Mouse (Mus musculus): ENCODE measurements around the gene Tmem273. TPM values are rescaled to one million over a fixed set of nuclear protein-coding genes. Genes with fewer than 3 reads are reported as not detected.

Gene Tmem273
- polyA plus RNA-seq, 1 experiment, result 0.54 TPM

- DNase-seq, result no peak
- 62% methylated on average over 6 of the region's 6 CpGs for WGBS
- TF ChIP-seq CTCF (IDR thresholded peaks at IDR 0.05; ENCODE audit: borderline replicate concordance, insufficient read depth, low read depth, low read length) (no peak), POLR2A (IDR thresholded peaks at IDR 0.05; ENCODE audit: borderline replicate concordance, insufficient read depth, low read length) (no peak)
- Histone ChIP-seq H3K27ac (ENCODE audit: insufficient read depth, low read length) (no peak overlapping the region), H3K4me1 (ENCODE audit: control insufficient read depth, insufficient read depth, low read length) (peaks cover 3% of the 10 kb centered on the region; the same call in 1 of the 2 replicates), H3K4me3 (replicated peaks; ENCODE audit: insufficient read depth, low read depth, low read length) (no peak overlapping the region), H3K27me3 (ENCODE audit: control insufficient read depth, insufficient read depth, low read length) (no peaks in the 10 kb centered on the region)
Observed at GRCm38 (mm10) chr14:32812429-32812828, 26.7 kb downstream of the Tmem273 start.

- Histone ChIP-seq H3K4me1 (ENCODE audit: control insufficient read depth, insufficient read depth, low read length) (peaks cover 3% of the 10 kb centered on the region; the same call in 1 of the 2 replicates), H3K4me3 (replicated peaks; ENCODE audit: insufficient read depth, low read depth, low read length) (no peak overlapping the region), H3K27me3 (ENCODE audit: control insufficient read depth, insufficient read depth, low read length) (no peaks in the 10 kb centered on the region), H3K27ac (ENCODE audit: insufficient read depth, low read length) (no peak overlapping the region)
- TF ChIP-seq POLR2A (IDR thresholded peaks at IDR 0.05; ENCODE audit: borderline replicate concordance, insufficient read depth, low read length) (no peak), CTCF (IDR thresholded peaks at IDR 0.05; ENCODE audit: borderline replicate concordance, insufficient read depth, low read depth, low read length) (no peak)
- DNase-seq, result no peak
- WGBS, result 17% methylated on average over 4 of the region's 4 CpGs
Observed at GRCm38 (mm10) chr14:32814961-32815360, 29.2 kb downstream of the Tmem273 start.

- DNase-seq, result no peak
- no peak for TF ChIP-seq POLR2A (IDR thresholded peaks at IDR 0.05; ENCODE audit: borderline replicate concordance, insufficient read depth, low read length)
- TF ChIP-seq CTCF (IDR thresholded peaks at IDR 0.05; ENCODE audit: borderline replicate concordance, insufficient read depth, low read depth, low read length), result no peak
- Histone ChIP-seq H3K27me3 (ENCODE audit: control insufficient read depth, insufficient read depth, low read length) (no peaks in the 10 kb centered on the region), H3K4me1 (ENCODE audit: control insufficient read depth, insufficient read depth, low read length) (peaks cover 3% of the 10 kb centered on the region; the same call in 1 of the 2 replicates), H3K4me3 (replicated peaks; ENCODE audit: insufficient read depth, low read depth, low read length) (no peak overlapping the region), H3K27ac (ENCODE audit: insufficient read depth, low read length) (no peak overlapping the region)
- 64% methylated on average over 4 of the region's 4 CpGs for WGBS
Observed at GRCm38 (mm10) chr14:32816533-32816932, 30.8 kb downstream of the Tmem273 start.

GRCm38 (mm10) chr14:32817258-32817657, 31.5 kb downstream of the Tmem273 start:
- H3K4me1 ChIP-seq (ENCODE audit: control insufficient read depth, insufficient read depth, low read length), result peaks cover 3% of the 10 kb centered on the region; the same call in 1 of the 2 replicates
- no peaks in the 10 kb centered on the region for H3K27me3 ChIP-seq (ENCODE audit: control insufficient read depth, insufficient read depth, low read length)
- H3K4me3 ChIP-seq (replicated peaks; ENCODE audit: insufficient read depth, low read depth, low read length), result no peak overlapping the region
- WGBS, result 47% methylated on average over 7 of the region's 7 CpGs
- TF ChIP-seq CTCF (IDR thresholded peaks at IDR 0.05; ENCODE audit: borderline replicate concordance, insufficient read depth, low read depth, low read length), result no peak
- no peak for TF ChIP-seq POLR2A (IDR thresholded peaks at IDR 0.05; ENCODE audit: borderline replicate concordance, insufficient read depth, low read length)
- H3K27ac ChIP-seq (ENCODE audit: insufficient read depth, low read length), result no peak overlapping the region
- no peak for DNase-seq

- DNase-seq, result no peak
- 81% methylated on average over 1 of the region's 1 CpGs for WGBS
- Histone ChIP-seq H3K4me3 (replicated peaks; ENCODE audit: insufficient read depth, low read depth, low read length) (no peak overlapping the region), H3K27me3 (ENCODE audit: control insufficient read depth, insufficient read depth, low read length) (no peaks in the 10 kb centered on the region; the same call in 1 of the 2 replicates), H3K4me1 (ENCODE audit: control insufficient read depth, insufficient read depth, low read length) (peaks cover 3% of the 10 kb centered on the region; the same call in 1 of the 2 replicates), H3K27ac (ENCODE audit: insufficient read depth, low read length) (no peak overlapping the region)
- no peak for TF ChIP-seq POLR2A (IDR thresholded peaks at IDR 0.05; ENCODE audit: borderline replicate concordance, insufficient read depth, low read length)
- no peak for TF ChIP-seq CTCF (IDR thresholded peaks at IDR 0.05; ENCODE audit: borderline replicate concordance, insufficient read depth, low read depth, low read length)
Observed at GRCm38 (mm10) chr14:32819297-32819696, 33.5 kb downstream of the Tmem273 start.

GRCm38 (mm10) chr14:32822812-32823211, 37.0 kb downstream of the Tmem273 start:
- 87% methylated on average over 4 of the region's 4 CpGs for WGBS

GRCm38 (mm10) chr14:32823861-32824260, 38.1 kb downstream of the Tmem273 start:
- no peak for DNase-seq
- TF ChIP-seq POLR2A (IDR thresholded peaks at IDR 0.05; ENCODE audit: borderline replicate concordance, insufficient read depth, low read length) (no peak), CTCF (IDR thresholded peaks at IDR 0.05; ENCODE audit: borderline replicate concordance, insufficient read depth, low read depth, low read length) (no peak)
- H3K4me1 ChIP-seq (ENCODE audit: control insufficient read depth, insufficient read depth, low read length), result no peaks in the 10 kb centered on the region

More at GRCm38 (mm10) chr14:32822812-32823211, 37.0 kb downstream of the Tmem273 start:
- no peak for TF ChIP-seq CTCF (IDR thresholded peaks at IDR 0.05; ENCODE audit: borderline replicate concordance, insufficient read depth, low read depth, low read length)
- TF ChIP-seq POLR2A (IDR thresholded peaks at IDR 0.05; ENCODE audit: borderline replicate concordance, insufficient read depth, low read length), result no peak
- no peak for DNase-seq
- no peak overlapping the region for H3K4me3 ChIP-seq (replicated peaks; ENCODE audit: insufficient read depth, low read depth, low read length)
- no peaks in the 10 kb centered on the region for H3K4me1 ChIP-seq (ENCODE audit: control insufficient read depth, insufficient read depth, low read length)
- H3K27me3 ChIP-seq (ENCODE audit: control insufficient read depth, insufficient read depth, low read length), result no peaks in the 10 kb centered on the region; the same call in 1 of the 2 replicates
- H3K27ac ChIP-seq (ENCODE audit: insufficient read depth, low read length), result no peak overlapping the region

More at GRCm38 (mm10) chr14:32823861-32824260, 38.1 kb downstream of the Tmem273 start:
- Histone ChIP-seq H3K27me3 (ENCODE audit: control insufficient read depth, insufficient read depth, low read length) (no peaks in the 10 kb centered on the region; the same call in 1 of the 2 replicates), H3K4me3 (replicated peaks; ENCODE audit: insufficient read depth, low read depth, low read length) (no peak overlapping the region), H3K27ac (ENCODE audit: insufficient read depth, low read length) (no peak overlapping the region)
- 84% methylated on average over 3 of the region's 3 CpGs for WGBS
